Mouse (Mus musculus) midbrain, embryonic 10.5 days (tissue): ENCODE results near the gene Trmt112. TPM values are rescaled to one million over a fixed set of nuclear protein-coding genes. Genes with fewer than 3 reads are reported as not detected.

Experiments
- DNase-seq: peaks from one replicate; pipeline ENCODE4 v3.0.0-alpha.2; 2017; ENCODE audit warnings: low spot score
- H3K27ac ChIP-seq: fragments of 300-500 bp; sonication (generic); replicated peaks from 2 replicates; pipeline ENCODE4 v1.5.1; 2016; ENCODE audit warnings: mild to moderate bottlenecking
- H3K27me3 ChIP-seq: fragments of 300-500 bp; sonication (generic); 2 replicates; pipeline ENCODE4 v1.6.1; 2016; ENCODE audit warnings: low read depth, mild to moderate bottlenecking; ENCODE audit not compliant: poor library complexity, severe bottlenecking
- H3K36me3 ChIP-seq: fragments of 300-500 bp; sonication (generic); 2 replicates; pipeline ENCODE4 v1.6.1; 2016; ENCODE audit warnings: mild to moderate bottlenecking, moderate library complexity
- H3K4me1 ChIP-seq: fragments of 300-500 bp; sonication (generic); 2 replicates; pipeline ENCODE4 v1.6.1; 2016
- H3K4me3 ChIP-seq: fragments of 300-500 bp; sonication (generic); 2 replicates; pipeline ENCODE4 v1.5.1; 2016; ENCODE audit warnings: mild to moderate bottlenecking, moderate library complexity
- H3K9me3 ChIP-seq: fragments of 300-500 bp; sonication (generic); replicated peaks from 2 replicates; pipeline ENCODE4 v1.6.1; 2016; ENCODE audit warnings: mild to moderate bottlenecking
- WGBS: fragments of 180-500 bp; shearing (Covaris S2); methylation state at CpG from one replicate; pipeline ENCODE4 v1.1.7; 2016; 5-methylcytosine and 5-hydroxymethylcytosine counted together
- polyA plus RNA-seq: library from polyadenylated mRNA; unstranded; fragments of >200 nt; fragmentation: Nextera tagmentation; extraction: Ambion mirVana; gene quantifications from 2 replicates; pipeline ENCODE4 v1.2.1, GENCODE M21; 2016

Trmt112 gene
- polyA plus RNA-seq, 1 experiment from 2014 or later, result 156 TPM

DNA sequence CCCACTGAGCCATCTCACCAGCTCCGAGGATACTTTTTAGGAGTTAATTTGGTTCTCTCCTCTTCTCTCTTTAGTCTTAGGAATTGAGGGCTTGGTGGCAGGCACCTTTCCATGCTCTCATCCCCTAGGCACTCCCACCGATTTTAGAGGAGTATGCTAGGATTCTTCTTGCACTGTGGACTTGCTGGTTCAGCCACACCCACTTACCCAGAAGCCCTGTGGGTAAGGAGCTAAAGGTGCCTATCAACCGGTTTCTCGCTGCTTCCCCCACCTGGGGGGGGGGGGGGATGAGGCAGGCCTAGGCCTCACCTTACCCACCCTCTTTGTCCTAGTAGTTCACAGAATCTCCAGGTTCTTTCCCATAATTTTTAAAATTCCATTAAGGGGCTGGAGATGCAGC lies 38.2 kb downstream of the Trmt112 start:
- Histone ChIP-seq H3K27ac (no peak overlapping the region), H3K9me3 (no peaks in the 10 kb centered on the region), H3K4me3 (no peak overlapping the region), H3K4me1 (peaks cover 34% of the 10 kb centered on the region), H3K27me3 (no peaks in the 10 kb centered on the region), H3K36me3 (peaks cover 14% of the 10 kb centered on the region)
- WGBS, result 61% methylated on average over 4 of the region's 4 CpGs
- DNase-seq, result no peak

DNA sequence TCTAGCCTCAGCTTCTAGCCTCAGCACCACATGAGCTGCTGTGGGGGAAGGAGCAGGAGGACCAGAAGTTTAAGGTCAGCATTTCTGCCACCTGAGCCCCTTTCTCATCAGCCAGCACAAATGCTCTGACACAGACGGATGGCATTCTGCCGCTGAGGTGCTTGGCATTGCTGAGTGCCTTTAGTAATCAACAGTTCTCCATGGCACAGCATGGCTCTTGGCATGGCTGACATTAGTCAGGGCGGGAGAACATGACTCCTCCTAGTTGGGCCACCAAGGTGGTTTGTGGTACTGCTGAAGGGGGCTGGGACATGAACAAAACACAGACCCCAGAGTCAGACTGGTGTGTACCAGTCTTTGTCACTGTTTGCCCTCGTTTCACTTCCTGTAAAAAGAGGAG lies 38.7 kb downstream of the Trmt112 start:
- Histone ChIP-seq H3K27me3 (no peaks in the 10 kb centered on the region), H3K9me3 (no peaks in the 10 kb centered on the region), H3K4me3 (no peak overlapping the region), H3K27ac (no peak overlapping the region), H3K4me1 (peaks cover 34% of the 10 kb centered on the region), H3K36me3 (peaks cover 14% of the 10 kb centered on the region)
- WGBS, result 83% methylated on average over 4 of the region's 4 CpGs
- DNase-seq, result no peak

- peak overlapping the region; percentile 97 for H3K27ac ChIP-seq
- DNase-seq, result no peak
- no peaks in the 10 kb centered on the region for H3K27me3 ChIP-seq
- peaks cover 21% of the 10 kb centered on the region for H3K36me3 ChIP-seq
- H3K9me3 ChIP-seq, result no peaks in the 10 kb centered on the region
- 90% methylated on average over 5 of the region's 5 CpGs for WGBS
- H3K4me3 ChIP-seq, result peak overlapping the region; percentile 72; the same call in 1 of the 2 replicates
- H3K4me1 ChIP-seq, result peaks cover 33% of the 10 kb centered on the region
These were observed 40.0 kb downstream of the Trmt112 start for GRCm38 (mm10) chr19:6949532-6949931.

DNA sequence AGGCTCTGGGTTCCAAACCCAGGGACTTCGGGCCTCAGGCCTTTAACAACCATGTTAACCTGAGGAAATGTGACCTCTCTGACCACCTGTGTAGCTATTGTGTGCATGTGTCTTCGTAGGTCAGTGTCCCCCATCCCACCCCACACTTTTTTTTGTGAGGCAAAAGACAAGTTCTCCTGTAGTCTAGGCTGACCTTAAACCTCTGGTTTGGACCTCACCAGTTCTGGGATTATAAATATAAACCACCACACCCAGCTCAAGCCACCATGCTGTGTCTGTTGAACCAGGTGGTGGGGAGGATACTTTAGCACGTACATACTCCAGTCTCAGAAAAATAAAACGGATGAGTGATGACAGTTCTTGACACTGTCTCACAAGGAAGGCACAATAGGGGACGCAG lies 40.5 kb downstream of the Trmt112 start:
- H3K36me3 ChIP-seq, result peaks cover 22% of the 10 kb centered on the region
- WGBS, result 59% methylated on average over 5 of the region's 5 CpGs
- H3K4me3 ChIP-seq, result peak overlapping the region; percentile 72
- H3K27ac ChIP-seq, result peak overlapping the region; percentile 97
- no peaks in the 10 kb centered on the region for H3K27me3 ChIP-seq
- peaks cover 33% of the 10 kb centered on the region for H3K4me1 ChIP-seq
- H3K9me3 ChIP-seq, result no peaks in the 10 kb centered on the region
- DNase-seq, result no peak

DNA sequence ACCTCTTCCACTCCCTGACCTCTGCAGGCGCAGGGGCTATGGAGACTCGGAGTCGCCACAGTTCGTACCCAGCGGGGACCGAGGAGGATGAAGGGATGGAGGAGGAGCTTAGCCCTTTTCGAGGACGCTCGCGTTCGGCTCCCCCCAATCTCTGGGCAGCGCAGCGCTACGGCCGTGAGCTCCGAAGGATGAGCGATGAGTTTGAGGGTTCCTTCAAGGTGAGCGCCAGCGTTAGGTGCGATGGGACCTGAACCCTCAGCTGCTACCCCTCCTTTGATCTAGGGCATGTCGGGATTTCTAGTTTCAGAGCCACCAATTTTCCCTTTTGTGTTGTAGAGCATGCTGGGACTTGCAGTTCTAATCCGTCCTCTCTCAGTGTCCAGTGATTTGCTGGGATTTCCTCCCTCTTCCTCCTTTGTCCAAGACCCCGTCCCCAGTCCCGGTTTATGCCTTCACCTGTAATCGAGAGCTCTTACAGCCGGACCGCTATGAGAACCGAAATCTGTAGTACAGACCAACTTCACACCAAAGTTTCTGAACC lies 41.2 kb downstream of the Trmt112 start:
- Histone ChIP-seq H3K27ac (peak overlapping the region; percentile 97), H3K36me3 (peaks cover 23% of the 10 kb centered on the region), H3K27me3 (no peaks in the 10 kb centered on the region), H3K9me3 (no peaks in the 10 kb centered on the region), H3K4me3 (peak overlapping the region; percentile 72), H3K4me1 (peaks cover 33% of the 10 kb centered on the region)
- under 1% methylated on average over 28 of the region's 28 CpGs for WGBS
- DNase-seq, result peak; percentile 77

DNA sequence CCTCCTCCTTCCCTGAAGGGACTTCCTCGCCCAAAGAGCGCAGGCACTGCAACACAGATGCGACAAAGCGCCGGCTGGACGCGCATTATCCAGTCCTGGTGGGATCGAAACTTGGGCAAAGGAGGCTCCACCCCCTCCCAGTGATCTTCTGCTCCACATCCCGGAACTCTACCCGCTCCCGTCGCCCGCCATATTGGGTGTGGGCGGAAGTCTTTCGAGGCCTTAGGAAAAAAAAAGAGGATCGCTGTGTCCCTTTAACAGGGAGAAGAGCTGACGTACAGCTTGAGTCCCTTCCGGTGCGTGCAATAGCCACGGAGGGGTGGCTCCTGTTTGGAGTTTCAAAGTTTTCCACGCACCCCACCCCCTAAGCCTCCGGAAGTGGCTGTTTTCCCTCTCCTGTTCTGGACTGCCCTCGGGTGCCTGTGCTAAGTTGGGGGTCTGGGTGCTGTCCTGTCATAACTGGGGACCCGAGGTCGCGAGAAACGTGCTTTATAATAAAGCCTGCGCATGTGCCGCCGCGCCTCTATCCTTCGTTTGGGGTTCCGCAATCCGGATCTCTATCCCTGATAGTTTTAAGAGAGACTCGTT lies 42.0 kb downstream of the Trmt112 start:
- peaks cover 25% of the 10 kb centered on the region for H3K36me3 ChIP-seq
- H3K27ac ChIP-seq, result peak overlapping the region; percentile 97
- H3K9me3 ChIP-seq, result no peaks in the 10 kb centered on the region
- H3K4me1 ChIP-seq, result peaks cover 33% of the 10 kb centered on the region
- under 1% methylated on average over 35 of the region's 35 CpGs for WGBS
- DNase-seq, result peak; percentile 94
- no peaks in the 10 kb centered on the region for H3K27me3 ChIP-seq
- H3K4me3 ChIP-seq, result peak overlapping the region; percentile 72

- WGBS, result 4% methylated on average over 31 of the region's 31 CpGs
- H3K9me3 ChIP-seq, result no peaks in the 10 kb centered on the region
- peaks cover 31% of the 10 kb centered on the region for H3K36me3 ChIP-seq
- peak overlapping the region; percentile 72 for H3K4me3 ChIP-seq
- H3K27ac ChIP-seq, result peak overlapping the region; percentile 97
- peak; percentile 69 for DNase-seq
- H3K27me3 ChIP-seq, result no peaks in the 10 kb centered on the region
- peaks cover 33% of the 10 kb centered on the region for H3K4me1 ChIP-seq
These were observed 42.7 kb downstream of the Trmt112 start for GRCm38 (mm10) chr19:6951994-6952711.

GRCm38 (mm10) chr19:6952712-6953037 lies 43.2 kb downstream of the Trmt112 start:
- 28% methylated on average over 3 of the region's 3 CpGs for WGBS
- peaks cover 35% of the 10 kb centered on the region for H3K36me3 ChIP-seq
- H3K4me1 ChIP-seq, result peaks cover 33% of the 10 kb centered on the region
- no peak for DNase-seq
- H3K4me3 ChIP-seq, result peak overlapping the region; percentile 72
- H3K9me3 ChIP-seq, result no peaks in the 10 kb centered on the region
- no peaks in the 10 kb centered on the region for H3K27me3 ChIP-seq
- peak overlapping the region; percentile 97 for H3K27ac ChIP-seq

GRCm38 (mm10) chr19:6954046-6954445 lies 44.5 kb downstream of the Trmt112 start:
- WGBS, result 62% methylated on average over 9 of the region's 9 CpGs
- H3K27ac ChIP-seq, result no peak overlapping the region
- H3K36me3 ChIP-seq, result peaks cover 49% of the 10 kb centered on the region
- no peaks in the 10 kb centered on the region for H3K27me3 ChIP-seq
- peaks cover 33% of the 10 kb centered on the region for H3K4me1 ChIP-seq
- no peaks in the 10 kb centered on the region for H3K9me3 ChIP-seq
- no peak for DNase-seq
- no peak overlapping the region for H3K4me3 ChIP-seq

GRCm38 (mm10) chr19:6955424-6955823 lies 45.9 kb downstream of the Trmt112 start:
- Histone ChIP-seq H3K36me3 (peaks cover 62% of the 10 kb centered on the region), H3K9me3 (no peaks in the 10 kb centered on the region), H3K27ac (0 out of 2 replicates have a peak overlapping the region, but pooled peaks have one; percentile 4), H3K4me3 (no peak overlapping the region), H3K27me3 (no peaks in the 10 kb centered on the region), H3K4me1 (peaks cover 20% of the 10 kb centered on the region)
- no peak for DNase-seq
- 85% methylated on average over 7 of the region's 7 CpGs for WGBS

GRCm38 (mm10) chr19:6956461-6956860 lies 47.0 kb downstream of the Trmt112 start:
- peaks cover 64% of the 10 kb centered on the region for H3K36me3 ChIP-seq
- no peaks in the 10 kb centered on the region for H3K27me3 ChIP-seq
- H3K4me1 ChIP-seq, result peaks cover 19% of the 10 kb centered on the region
- no peak overlapping the region for H3K27ac ChIP-seq
- no peaks in the 10 kb centered on the region for H3K9me3 ChIP-seq
- DNase-seq, result no peak
- WGBS, result 88% methylated on average over 10 of the region's 10 CpGs
- H3K4me3 ChIP-seq, result no peak overlapping the region
